Mouse (Mus musculus) heart, adult 2 months (tissue): Measurements from ENCODE around the gene Lrch3. TPM values are rescaled to one million over a fixed set of nuclear protein-coding genes. Genes with fewer than 3 reads are reported as not detected.

Experiments
- DNase-seq, 2 experiments: peaks; one replicate each; pipeline ENCODE4 v3.0.0; 2021
- H3K27ac ChIP-seq: fragments of 200-600 bp; 2 replicates; pipeline ENCODE4 v1.8.1; 2022
- H3K27me3 ChIP-seq: fragments of 200-500 bp; 2 replicates; pipeline ENCODE4 v1.6.1; 2012; ENCODE audit warnings: mild to moderate bottlenecking, low read length, inconsistent platforms, mixed read lengths; ENCODE audit not compliant: control insufficient read depth, insufficient read depth
- H3K36me3 ChIP-seq: fragments of 200-500 bp; 2 replicates; pipeline ENCODE4 v1.6.1; 2012; ENCODE audit warnings: low read length, inconsistent platforms; ENCODE audit not compliant: control insufficient read depth, insufficient read depth
- H3K4me1 ChIP-seq: fragments of 200-500 bp; 2 replicates; pipeline ENCODE4 v1.6.1; 2011; ENCODE audit warnings: low read length; ENCODE audit not compliant: control insufficient read depth, insufficient read depth
- H3K4me3 ChIP-seq: fragments of 200-600 bp; 2 replicates; pipeline ENCODE4 v1.8.1; 2022
- H3K79me2 ChIP-seq: fragments of 200-500 bp; replicated peaks from 2 replicates; pipeline ENCODE4 v1.6.1; 2012; ENCODE audit warnings: mild to moderate bottlenecking, inconsistent platforms, low read length, moderate library complexity, mixed read lengths; ENCODE audit not compliant: control insufficient read depth, insufficient read depth
- H3K9ac ChIP-seq: fragments of 200-500 bp; 2 replicates; pipeline ENCODE4 v1.6.1; 2012; ENCODE audit warnings: low read depth, mild to moderate bottlenecking, control low read depth, inconsistent platforms, low read length, mixed read lengths
- CTCF ChIP-seq: fragments of 200-600 bp; IDR thresholded peaks from 2 replicates; pipeline ENCODE4 v1.8.1; 2022; ENCODE audit warnings: antibody characterized with exemption, mild to moderate bottlenecking, moderate library complexity
- EP300 ChIP-seq: fragments of 200-500 bp; IDR thresholded peaks from 2 replicates; pipeline ENCODE4 v1.6.1; 2011; ENCODE audit warnings: low read depth, low read length, control low read depth; ENCODE audit not compliant: insufficient read depth
- WGBS: fragments of 180-500 bp; shearing (Covaris S2); methylation state at CpG from one replicate; pipeline ENCODE4 v1.1.7; 2018; 5-methylcytosine and 5-hydroxymethylcytosine counted together
- intact Hi-C: fragments of 180-260 bp; cut with DNase I; formaldehyde crosslinking; loops from one replicate; pipeline ENCODE4 v1.15.1; 2025
- polyA plus RNA-seq: library from polyadenylated mRNA; depleted of rRNA; stranded (reverse); fragments of >200 nt; gene quantifications from 2 replicates; pipeline ENCODE4 v1.2.3, GENCODE M21; 2012; rRNA removed
- total RNA-seq, 2 experiments: library from RNA; stranded (reverse); gene quantifications; 2 replicates each; pipeline ENCODE4 v1.2.3; 2021

Lrch3 gene
- total and polyA plus RNA-seq, 3 experiments = 13.8 to 22.6 (median 20.3) TPM

GRCm38 (mm10) chr16:33064636-33065035 is 150.7 kb downstream of the Lrch3 start:
- WGBS = 81% methylated on average over 9 of the region's 9 CpGs
- Histone ChIP-seq H3K36me3 (no peaks in the 10 kb centered on the region), H3K9ac (no peak overlapping the region), H3K4me1 (no peaks in the 10 kb centered on the region; the same call in 1 of the 2 replicates), H3K4me3 (no peak overlapping the region), H3K27me3 (no peaks in the 10 kb centered on the region), H3K79me2 (no peaks in the 10 kb centered on the region), H3K27ac (no peak overlapping the region)
- TF ChIP-seq CTCF = no peak
- TF ChIP-seq EP300 = no peak
- intact Hi-C loops = no loop called here
- DNase-seq = no peak

Other genes starting within 250 kb of the Lrch3 start
- under 1 TPM; 0.18 to 0.21 TPM for gene Muc4, start 178.2 kb upstream of the Lrch3 start, total RNA-seq
- gene Muc4, start 178.2 kb upstream of the Lrch3 start, polyA plus RNA-seq = 0.23 and 2.5 TPM in 2 replicates
- gene Muc20, start 116.7 kb upstream of the Lrch3 start, total RNA-seq = under 1 TPM; 0.30 to 0.47 TPM
- 0.94 TPM in 1 of 2 replicates, not detected in the other for gene Muc20, start 116.7 kb upstream of the Lrch3 start, polyA plus RNA-seq
- not detected for gene Smbd1, start 103.6 kb upstream of the Lrch3 start, total RNA-seq
- gene Smbd1, start 103.6 kb upstream of the Lrch3 start, polyA plus RNA-seq = not detected in 2 replicates
- gene Fyttd1, start 36.6 kb upstream of the Lrch3 start, total RNA-seq = 100 to 1,000 TPM; 101 to 108 TPM
- 13.4 and 22.5 TPM in 2 replicates for gene Fyttd1, start 36.6 kb upstream of the Lrch3 start, polyA plus RNA-seq
- gene Rubcn, start 36.3 kb upstream of the Lrch3 start, total RNA-seq = 10 to 100 TPM; 27.6 to 30.0 TPM
- 44.1 and 59.3 TPM in 2 replicates for gene Rubcn, start 36.3 kb upstream of the Lrch3 start, polyA plus RNA-seq
- gene Iqcg, start 142.1 kb downstream of the Lrch3 start, total RNA-seq = under 1 TPM; 0.57 to 0.84 TPM
- gene Iqcg, start 142.1 kb downstream of the Lrch3 start, polyA plus RNA-seq = 0.09 and 0.25 TPM in 2 replicates
- 100 to 1,000 TPM; 298 to 319 TPM for gene Rpl35a, start 142.4 kb downstream of the Lrch3 start, total RNA-seq
- gene Rpl35a, start 142.4 kb downstream of the Lrch3 start, polyA plus RNA-seq = 167 and 313 TPM in 2 replicates
- gene Lmln, start 148.4 kb downstream of the Lrch3 start, total RNA-seq = 1 to 10 TPM; 1.9 to 2.0 TPM
- gene Lmln, start 148.4 kb downstream of the Lrch3 start, polyA plus RNA-seq = 1.1 and 1.8 TPM in 2 replicates